Mouse (Mus musculus) megakaryocyte, embryonic 14.5 days (primary cell): Measurements from ENCODE around the gene Gmds.

Experiments used
- FLI1 ChIP-seq: IDR thresholded peaks from 2 replicates; pipeline ENCODE4 v1.6.1; 2012; ENCODE audit warnings: low read length, inconsistent platforms, mixed read lengths
- GATA1 ChIP-seq: IDR thresholded peaks from 3 replicates; pipeline ENCODE4 v1.6.1; 2012; ENCODE audit warnings: mixed read lengths, low read length, inconsistent platforms, borderline replicate concordance

DNA sequence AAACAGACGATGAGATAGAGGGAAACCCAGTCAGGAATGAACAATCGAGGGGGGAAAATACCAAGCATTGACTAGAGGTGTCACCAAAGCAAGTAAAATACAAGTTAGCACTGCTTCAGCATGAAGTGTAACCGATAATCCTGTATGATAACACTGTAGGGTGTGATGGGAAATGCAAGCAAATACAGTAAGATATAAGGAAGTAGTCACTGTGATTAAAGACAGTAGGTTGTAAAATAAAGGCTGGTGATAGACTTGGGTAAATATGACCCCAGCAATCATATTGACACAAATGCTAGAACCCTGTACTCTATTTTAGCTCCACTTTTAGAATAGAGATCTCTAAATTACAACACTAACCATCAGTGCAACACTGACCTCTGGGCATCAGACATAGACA, 21.2 kb downstream of the Gmds start:
- TF ChIP-seq FLI1: no peak
- TF ChIP-seq GATA1: no peak
